Mouse (Mus musculus) liver, embryonic 14.5 days (tissue): ENCODE results near the gene Rapgef1. TPM values are rescaled to one million over a fixed set of nuclear protein-coding genes. Genes with fewer than 3 reads are reported as not detected.
"Not testable (repeated sequence)": the region's sequence is repeated elsewhere in the genome, so short reads cannot be mapped to it uniquely, and the experiment has no call there.

ENCODE experiments used
- ATAC-seq: fragments of 200-750 bp; cut with Nextera tagmentation; 2 replicates; pipeline ENCODE4 v1.8.0; 2017; ENCODE audit warnings: moderate number of reproducible peaks, mild to moderate bottlenecking, moderate library complexity; ENCODE audit not compliant: insufficient read depth
- DNase-seq, 3 experiments: peaks; one replicate each; pipeline ENCODE4 v3.0.0-alpha.2; 2012 to 2013; ENCODE audit warnings: low read depth in 3 of 3, low spot score in 3 of 3
- H3K27ac ChIP-seq: fragments of 300-500 bp; sonication (generic); 2 replicates; pipeline ENCODE4 v1.5.1; 2014; ENCODE audit warnings: moderate library complexity, mild to moderate bottlenecking, control low read depth, inconsistent platforms
- H3K27me3 ChIP-seq: fragments of 300-500 bp; sonication (generic); 2 replicates; pipeline ENCODE4 v1.6.1; 2014; ENCODE audit warnings: mild to moderate bottlenecking, low read length, moderate library complexity; ENCODE audit not compliant: control insufficient read depth, insufficient read depth
- H3K36me3 ChIP-seq: fragments of 300-500 bp; sonication (generic); replicated peaks from 2 replicates; pipeline ENCODE4 v1.6.1; 2014; ENCODE audit warnings: low read depth; ENCODE audit not compliant: control insufficient read depth, insufficient read depth
- H3K4me1 ChIP-seq, 2 experiments: fragments of 200-500 bp in 1 of 2; fragments of 300-500 bp in 1 of 2; sonication (generic) in 1 of 2; replicated peaks; 2 replicates each; pipeline ENCODE4 v1.6.1; 2012 to 2014; ENCODE audit warnings: antibody characterized with exemption in 1 of 2, inconsistent platforms in 1 of 2, low read length in 1 of 2; ENCODE audit not compliant: control insufficient read depth in 2 of 2, insufficient read depth in 2 of 2
- H3K4me2 ChIP-seq: fragments of 300-500 bp; sonication (generic); 2 replicates; pipeline ENCODE4 v1.6.1; 2014; ENCODE audit warnings: low read depth, mild to moderate bottlenecking, control low read depth, moderate library complexity
- H3K4me3 ChIP-seq, 2 experiments: fragments of 200-500 bp in 1 of 2; fragments of 300-500 bp in 1 of 2; sonication (generic) in 1 of 2; 2 replicates each; pipeline ENCODE4 v1.5.1; 2012 to 2014; ENCODE audit warnings: low read depth in 2 of 2, low read length in 2 of 2, mild to moderate bottlenecking in 2 of 2, control low read depth in 1 of 2, inconsistent platforms in 1 of 2, moderate library complexity in 1 of 2; ENCODE audit not compliant: insufficient read depth in 1 of 2
- H3K9ac ChIP-seq: fragments of 300-500 bp; sonication (generic); replicated peaks from 2 replicates; pipeline ENCODE4 v1.6.1; 2014; ENCODE audit warnings: mild to moderate bottlenecking, control low read depth, moderate library complexity
- H3K9me3 ChIP-seq: fragments of 300-500 bp; sonication (generic); 2 replicates; pipeline ENCODE4 v1.6.1; 2016; ENCODE audit warnings: low read length, mixed read lengths; ENCODE audit not compliant: control insufficient read depth
- CTCF ChIP-seq: IDR thresholded peaks from 2 replicates; pipeline ENCODE4 v1.5.1; 2016; ENCODE audit warnings: antibody characterized with exemption, low read depth, control low read depth
- EP300 ChIP-seq: IDR thresholded peaks from 2 replicates; pipeline ENCODE4 v1.6.1; 2016; ENCODE audit warnings: antibody characterized with exemption, low read depth
- WGBS: fragments of 180-500 bp; shearing (Covaris S2); extraction: QIAGEN DNeasy Blood & Tissue Kit; methylation state at CpG from one replicate; pipeline ENCODE4 v1.1.7; 2014; ENCODE audit not compliant: insufficient replicate concordance; 5-methylcytosine and 5-hydroxymethylcytosine counted together
- polyA plus RNA-seq, 2 experiments: library from polyadenylated mRNA; depleted of rRNA in 1 of 2; stranded (reverse) in 1 of 2; unstranded in 1 of 2; fragments of >200 nt; fragmentation: Nextera tagmentation in 1 of 2; extraction: Ambion mirVana in 1 of 2; gene quantifications; 2 replicates each; pipeline versions ENCODE4 v1.2.1 to v1.2.3; 2012 to 2014

Gene Rapgef1
- polyA plus RNA-seq, 2 experiments: 3.9 to 11.1 TPM

- Histone ChIP-seq H3K27ac (no peak overlapping the region), H3K4me2 (no peak overlapping the region), H3K4me3 (no peak overlapping the region), H3K27me3 (no peaks in the 10 kb centered on the region), H3K4me1 (peaks cover 23 to 50% of the 10 kb centered on the region in 2 experiments), H3K9me3 (no peaks in the 10 kb centered on the region), H3K9ac (no peak overlapping the region), H3K36me3 (no peaks in the 10 kb centered on the region)
- TF ChIP-seq EP300 (no peak), CTCF (no peak)
- ATAC-seq (no peak), DNase-seq (no peak)
- WGBS: 80% methylated on average over 10 of the region's 10 CpGs
These were observed 10.7 kb downstream of the Rapgef1 start for GRCm38 (mm10) chr2:29630141-29630771.

GRCm38 (mm10) chr2:29631020-29631419 lies 11.5 kb downstream of the Rapgef1 start:
- no peak for DNase-seq
- no peaks in the 10 kb centered on the region for H3K9me3 ChIP-seq
- H3K4me1 ChIP-seq: peaks cover 23 to 50% of the 10 kb centered on the region in 2 experiments
- no peak for ATAC-seq
- H3K27me3 ChIP-seq: no peaks in the 10 kb centered on the region
- H3K27ac ChIP-seq: no peak overlapping the region
- no peaks in the 10 kb centered on the region for H3K36me3 ChIP-seq
- H3K4me2 ChIP-seq: no peak overlapping the region
- no peak overlapping the region for H3K4me3 ChIP-seq
- no peak overlapping the region for H3K9ac ChIP-seq
- TF ChIP-seq EP300: no peak
- TF ChIP-seq CTCF: no peak

- not testable (repeated sequence) for H3K27me3 ChIP-seq, H3K9me3 ChIP-seq, H3K27ac ChIP-seq, ATAC-seq, H3K36me3 ChIP-seq, DNase-seq, H3K9ac ChIP-seq, H3K4me2 ChIP-seq, H3K4me3 ChIP-seq
- 57% methylated on average over 12 of the region's 12 CpGs for WGBS
- peaks cover 23 to 50% of the 10 kb centered on the region in 2 experiments for H3K4me1 ChIP-seq
These were observed 12.1 kb downstream of the Rapgef1 start for GRCm38 (mm10) chr2:29631564-29632167.

- no peaks in the 10 kb centered on the region for H3K27me3 ChIP-seq
- H3K9ac ChIP-seq: no peak overlapping the region
- H3K36me3 ChIP-seq: no peaks in the 10 kb centered on the region
- H3K4me3 ChIP-seq: no peak overlapping the region
- no peak overlapping the region for H3K4me2 ChIP-seq
- no peak overlapping the region for H3K27ac ChIP-seq
- no peaks in the 10 kb centered on the region for H3K9me3 ChIP-seq
- peaks cover 23 to 50% of the 10 kb centered on the region in 2 experiments for H3K4me1 ChIP-seq
- 51% methylated on average over 3 of the region's 3 CpGs for WGBS
- peak; percentile 49; the same call in 1 of the 2 replicates for ATAC-seq
- no peak for DNase-seq
- TF ChIP-seq CTCF: no peak
- no peak for TF ChIP-seq EP300
These were observed 12.7 kb downstream of the Rapgef1 start for GRCm38 (mm10) chr2:29632168-29632662.

- Histone ChIP-seq H3K4me2 (0 out of 2 replicates have a peak overlapping the region, but pooled peaks have one; percentile 4), H3K9ac (no peak overlapping the region), H3K27me3 (no peaks in the 10 kb centered on the region), H3K4me3 (no peak overlapping the region), H3K27ac (no peak overlapping the region), H3K36me3 (no peaks in the 10 kb centered on the region), H3K9me3 (no peaks in the 10 kb centered on the region), H3K4me1 (peaks cover 18 to 44% of the 10 kb centered on the region in 2 experiments)
- ATAC-seq (no peak; the same call in 1 of the 2 replicates), DNase-seq (no peak)
- 43% methylated on average over 6 of the region's 6 CpGs for WGBS
- no peak for TF ChIP-seq CTCF
- no peak for TF ChIP-seq EP300
These were observed 13.6 kb downstream of the Rapgef1 start for GRCm38 (mm10) chr2:29633101-29633554.
